Mouse (Mus musculus): ENCODE measurements around the gene Doc2b. TPM values are rescaled to one million over a fixed set of nuclear protein-coding genes. Genes with fewer than 3 reads are reported as not detected.
A peak's percentile ranks its signal among the peaks of the same experiment; 100 is the strongest.

Doc2b gene
- polyA plus RNA-seq (2012; rRNA removed), result 0.26 and 0.31 TPM in 2 replicates

GRCm38 (mm10) chr11:75796029-75796445 lies at the start of gene Doc2b:
Gene Doc2b, minus strand, starts transcription at chr11:75796049.
- no peak for DNase-seq (ENCODE audit: low read depth, low spot score)
- 18% methylated on average over 37 of the region's 37 CpGs for WGBS

DNA sequence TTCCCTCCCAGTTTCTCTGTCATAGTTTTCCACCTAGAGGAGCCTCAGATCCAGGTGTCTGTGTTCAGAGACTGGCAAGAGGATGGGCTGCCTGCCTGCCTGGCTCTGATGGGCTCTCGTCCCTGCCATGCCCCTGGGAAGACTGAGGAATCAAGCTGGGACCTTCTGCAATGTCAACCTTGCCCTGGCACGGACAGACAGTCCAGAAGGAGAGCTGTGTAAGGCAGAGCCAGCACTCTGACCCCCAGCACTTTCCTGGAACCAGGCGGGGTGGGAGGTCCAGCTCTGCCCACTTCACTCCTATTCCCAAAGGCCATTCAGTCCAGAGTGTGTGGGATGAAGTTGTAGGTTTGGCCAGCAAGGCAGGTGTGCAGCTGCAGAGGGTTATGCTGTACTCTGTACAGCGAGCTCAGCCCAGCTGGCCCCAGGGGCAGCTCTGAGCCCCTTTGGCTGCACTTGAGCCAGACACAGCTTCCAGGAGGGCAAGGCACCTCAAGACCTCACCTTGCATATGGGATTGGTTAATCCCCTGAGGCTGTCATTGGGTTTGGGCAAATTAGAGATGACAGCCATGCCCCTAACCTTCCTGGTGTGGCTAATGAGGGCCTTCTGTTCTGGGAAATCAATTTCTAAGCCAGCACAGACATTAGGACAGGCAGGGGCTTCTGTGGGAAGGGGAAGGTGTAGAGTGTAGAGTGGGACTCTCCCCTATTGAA lies 47.2 kb upstream of the Doc2b start:
- 94% methylated on average over 4 of the region's 4 CpGs for WGBS
- DNase-seq (ENCODE audit: low read depth, low spot score), result no peak

- DNase-seq (ENCODE audit: low read depth, low spot score), result no peak
- WGBS, result 88% methylated on average over 3 of the region's 3 CpGs
Observed at GRCm38 (mm10) chr11:75841503-75841902, 45.7 kb upstream of the Doc2b start.

- WGBS, result 83% methylated on average over 12 of the region's 12 CpGs
- DNase-seq (ENCODE audit: low read depth, low spot score), result no peak
Observed at GRCm38 (mm10) chr11:75839536-75840430, 43.9 kb upstream of the Doc2b start.

- DNase-seq (ENCODE audit: low read depth, low spot score), result no peak
- WGBS, result 78% methylated on average over 10 of the region's 10 CpGs
Observed at GRCm38 (mm10) chr11:75838861-75839426, 43.1 kb upstream of the Doc2b start.

GRCm38 (mm10) chr11:75836240-75836610 lies 40.4 kb upstream of the Doc2b start:
- 90% methylated on average over 11 of the region's 11 CpGs for WGBS
- no peak for DNase-seq (ENCODE audit: low read depth, low spot score)

- no peak for DNase-seq (ENCODE audit: low read depth, low spot score)
- WGBS, result 73% methylated on average over 11 of the region's 11 CpGs
Observed at GRCm38 (mm10) chr11:75835587-75836239, 39.9 kb upstream of the Doc2b start.

DNA sequence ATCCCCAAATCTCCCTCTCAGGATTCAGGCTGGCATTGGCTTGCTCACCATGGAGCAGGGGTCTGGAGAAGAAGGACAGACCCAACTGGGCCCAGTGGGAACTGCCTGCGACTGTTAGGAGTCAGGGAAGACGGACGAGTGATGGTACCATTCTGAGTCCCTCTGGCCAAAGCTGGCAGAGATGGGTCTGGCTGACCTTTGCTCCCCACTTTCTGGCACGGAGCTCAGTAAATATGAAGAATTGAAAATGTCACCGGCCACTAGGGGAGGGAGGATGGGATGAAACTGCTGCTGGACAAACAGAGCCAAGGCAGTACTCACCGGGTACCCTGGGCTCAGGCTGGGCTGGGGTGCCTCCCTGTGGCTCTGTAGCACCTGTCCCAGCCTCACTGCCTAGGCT lies 37.2 kb upstream of the Doc2b start:
- DNase-seq (ENCODE audit: low read depth, low spot score), result no peak
- 64% methylated on average over 6 of the region's 6 CpGs for WGBS

DNA sequence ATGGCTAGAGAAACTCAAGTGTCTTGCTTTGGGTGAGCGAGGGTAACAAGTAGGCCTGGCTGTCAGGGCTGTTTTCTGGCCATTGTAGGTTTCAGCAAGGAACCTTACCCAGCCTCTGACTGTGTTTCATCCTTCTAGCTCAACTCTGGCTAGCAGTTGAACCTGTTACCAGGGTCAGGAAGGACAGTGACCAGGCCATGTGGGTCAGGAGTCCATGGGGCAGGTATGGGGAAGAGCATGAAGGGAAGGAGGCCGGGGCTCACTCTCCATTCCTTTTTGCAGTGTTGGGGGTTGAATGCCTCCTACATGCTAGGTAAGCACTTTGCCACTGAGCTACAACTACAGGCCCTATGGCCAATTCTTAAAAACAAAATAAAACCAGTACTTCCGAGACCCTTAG lies 34.5 kb upstream of the Doc2b start:
- no peak for DNase-seq (ENCODE audit: low read depth, low spot score)
- 95% methylated on average over 3 of the region's 3 CpGs for WGBS

- 73% methylated on average over 8 of the region's 8 CpGs for WGBS
- DNase-seq (ENCODE audit: low read depth, low spot score), result no peak
Observed at GRCm38 (mm10) chr11:75827414-75827813, 31.6 kb upstream of the Doc2b start.

DNA sequence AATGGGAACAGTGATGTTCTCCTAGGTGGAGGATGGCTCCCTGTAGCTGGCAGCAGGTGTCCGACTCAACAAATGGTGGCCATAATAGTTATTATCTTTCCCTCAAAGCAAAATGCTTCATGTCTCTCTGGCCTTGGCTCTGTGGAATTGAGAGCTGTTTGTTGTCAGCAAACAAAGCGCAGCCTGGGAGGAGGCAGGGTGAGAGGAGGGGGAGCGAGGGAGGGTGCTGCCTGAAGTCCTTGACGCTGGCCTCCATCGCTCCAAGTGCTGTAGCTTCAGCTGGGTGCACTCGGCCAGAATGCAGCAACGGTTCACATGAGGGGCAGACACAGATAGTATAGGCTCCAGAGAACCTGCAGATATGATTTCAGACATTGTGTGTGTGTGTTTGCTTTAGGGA lies 27.7 kb upstream of the Doc2b start:
- 42% methylated on average over 7 of the region's 7 CpGs for WGBS
- DNase-seq (ENCODE audit: low read depth, low spot score), result no peak

DNA sequence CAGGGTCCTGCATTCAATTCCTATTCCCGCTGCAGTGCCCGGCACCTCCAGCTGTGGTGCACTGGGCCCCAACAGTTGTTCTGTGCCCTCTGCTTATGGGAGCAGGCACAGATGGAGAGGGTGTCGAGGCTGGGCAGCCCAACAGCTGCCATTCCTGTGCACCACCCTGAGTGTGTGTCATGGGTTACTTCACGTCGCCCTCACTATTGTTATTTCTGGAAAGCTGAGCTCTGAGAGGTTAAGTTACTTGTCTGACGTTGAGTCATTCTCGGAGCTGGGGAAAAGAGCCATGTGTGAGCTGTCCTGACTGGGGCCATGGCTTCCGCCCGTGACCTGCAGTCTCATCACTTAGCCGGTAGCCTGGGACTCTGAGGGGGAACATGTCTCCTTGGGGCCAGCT lies 17.2 kb upstream of the Doc2b start:
- no peak for DNase-seq (ENCODE audit: low read depth, low spot score)
- WGBS, result 78% methylated on average over 10 of the region's 10 CpGs

- WGBS, result 15% methylated on average over 3 of the region's 3 CpGs
- peak; percentile 79 for DNase-seq (ENCODE audit: low read depth, low spot score)
Observed at GRCm38 (mm10) chr11:75811900-75812299, 16.1 kb upstream of the Doc2b start.

DNA sequence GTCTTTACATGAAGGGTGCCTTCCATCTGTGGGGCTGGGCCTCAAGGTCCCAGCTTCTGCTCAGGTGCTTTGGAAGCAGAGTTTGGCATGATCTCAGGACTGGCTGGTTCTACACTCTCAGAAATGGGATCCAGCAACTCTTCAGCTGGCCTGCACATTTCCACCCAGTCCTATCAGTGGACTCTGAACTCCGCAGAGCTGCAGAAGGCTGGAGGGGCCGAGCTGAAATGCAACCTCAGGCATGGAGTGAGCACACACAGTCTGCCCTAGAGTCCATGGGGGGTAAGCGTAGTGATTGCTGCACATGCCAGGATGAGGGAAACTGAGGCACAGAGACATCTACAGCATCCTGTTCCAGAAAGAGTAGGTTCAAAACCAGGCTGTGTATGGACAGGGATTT lies 14.7 kb upstream of the Doc2b start:
- WGBS, result 94% methylated on average over 3 of the region's 3 CpGs
- no peak for DNase-seq (ENCODE audit: low read depth, low spot score)

- no peak for DNase-seq (ENCODE audit: low read depth, low spot score)
- 58% methylated on average over 5 of the region's 5 CpGs for WGBS
Observed at GRCm38 (mm10) chr11:75807486-75807885, 11.6 kb upstream of the Doc2b start.

- WGBS, result 70% methylated on average over 7 of the region's 7 CpGs
- DNase-seq (ENCODE audit: low read depth, low spot score), result no peak
Observed at GRCm38 (mm10) chr11:75801771-75802550, 6.1 kb upstream of the Doc2b start.

- DNase-seq (ENCODE audit: low read depth, low spot score), result no peak
Observed at GRCm38 (mm10) chr11:75801369-75801768, 5.5 kb upstream of the Doc2b start.

GRCm38 (mm10) chr11:75796536-75797246 lies 842 bp upstream of the Doc2b start:
- 74% methylated on average over 13 of the region's 13 CpGs for WGBS
- no peak for DNase-seq (ENCODE audit: low read depth, low spot score)

More at GRCm38 (mm10) chr11:75801369-75801768, 5.5 kb upstream of the Doc2b start:
- 82% methylated on average over 4 of the region's 4 CpGs for WGBS

DNA sequence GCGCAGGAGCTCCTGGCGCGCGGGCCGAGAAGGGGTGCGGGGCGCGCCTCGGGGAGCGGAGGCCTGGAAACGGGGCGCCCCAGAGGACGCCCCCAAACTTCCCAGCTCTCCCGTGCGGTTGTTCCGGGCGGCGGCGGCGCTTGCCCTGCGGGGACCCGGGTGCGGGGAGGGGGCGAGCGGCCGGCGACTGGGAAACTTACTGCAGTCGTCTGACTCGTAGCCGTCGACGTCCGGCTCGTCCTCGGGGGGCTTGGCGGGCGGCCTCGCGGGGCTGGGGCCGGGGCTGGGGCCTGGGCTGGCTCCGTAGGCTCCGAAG lies 570 bp downstream of the Doc2b start:
- WGBS, result 1% methylated on average over 42 of the region's 42 CpGs
- DNase-seq (ENCODE audit: low read depth, low spot score), result no peak

All from large intestine, adult 2 months (tissue).